Mouse (Mus musculus) limb, embryonic 14.5 days (tissue): ENCODE data around the gene Bsn. TPM values are rescaled to one million over a fixed set of nuclear protein-coding genes. Genes with fewer than 3 reads are reported as not detected.

Experiments used
- ATAC-seq: fragments of 200-750 bp; cut with Nextera tagmentation; 2 replicates; pipeline ENCODE4 v1.8.0; 2017; ENCODE audit warnings: low read depth, moderate number of reproducible peaks, moderate TSS enrichment; ENCODE audit not compliant: low FRiP score
- DNase-seq: peaks from one replicate; pipeline ENCODE4 v3.0.0-alpha.2; 2015; ENCODE audit warnings: low spot score
- H3K27ac ChIP-seq: fragments of 300-500 bp; sonication (generic); replicated peaks from 2 replicates; pipeline ENCODE4 v1.5.1; 2014; ENCODE audit warnings: low read depth, mild to moderate bottlenecking, low read length, moderate library complexity, mixed read lengths
- H3K27me3 ChIP-seq: fragments of 300-500 bp; sonication (generic); 2 replicates; pipeline ENCODE4 v1.6.1; 2014; ENCODE audit warnings: low read length, mixed read lengths; ENCODE audit not compliant: control insufficient read depth, insufficient read depth
- H3K36me3 ChIP-seq: fragments of 300-500 bp; sonication (generic); 2 replicates; pipeline ENCODE4 v1.6.1; 2014; ENCODE audit warnings: mild to moderate bottlenecking, low read length, moderate library complexity, mixed read lengths; ENCODE audit not compliant: control insufficient read depth, insufficient read depth
- H3K4me1 ChIP-seq: fragments of 300-500 bp; sonication (generic); 2 replicates; pipeline ENCODE4 v1.6.1; 2014; ENCODE audit warnings: antibody characterized with exemption, low read length, mixed read lengths; ENCODE audit not compliant: control insufficient read depth, insufficient read depth
- H3K4me2 ChIP-seq: fragments of 300-500 bp; sonication (generic); replicated peaks from 2 replicates; pipeline ENCODE4 v1.6.1; 2014; ENCODE audit warnings: low read depth, mild to moderate bottlenecking, low read length, moderate library complexity; ENCODE audit not compliant: severe bottlenecking
- H3K4me3 ChIP-seq: fragments of 300-500 bp; sonication (generic); replicated peaks from 2 replicates; pipeline ENCODE4 v1.5.1; 2014; ENCODE audit warnings: low read length
- H3K9ac ChIP-seq: fragments of 300-500 bp; sonication (generic); 2 replicates; pipeline ENCODE4 v1.6.1; 2014; ENCODE audit warnings: mild to moderate bottlenecking, low read depth, low read length, moderate library complexity; ENCODE audit not compliant: severe bottlenecking
- H3K9me3 ChIP-seq: fragments of 300-500 bp; sonication (generic); 2 replicates; pipeline ENCODE4 v1.6.1; 2016; ENCODE audit warnings: low read length; ENCODE audit not compliant: control insufficient read depth
- POLR2A ChIP-seq: fragments of 200-500 bp; IDR thresholded peaks from 2 replicates; pipeline ENCODE4 v1.8.0; 2012; ENCODE audit warnings: inconsistent platforms, mild to moderate bottlenecking, moderate library complexity, borderline replicate concordance; ENCODE audit not compliant: insufficient read depth, insufficient read length; ENCODE audit errors: extremely low read depth
- whole genome bisulfite sequencing: fragments of 180-500 bp; shearing (Covaris S2); extraction: QIAGEN DNeasy Blood & Tissue Kit; methylation state at CpG from one replicate; pipeline ENCODE4 v1.1.7; 2014; 5-methylcytosine and 5-hydroxymethylcytosine counted together
- microRNA-seq: library from miRNA; unstranded; fragments of <30 nt; microRNA quantifications from one replicate; pipeline ENCODE4, GENCODE M21; 2016
- polyA plus RNA-seq, 2 experiments: library from polyadenylated mRNA; depleted of rRNA in 1 of 2; stranded (reverse) in 1 of 2; unstranded in 1 of 2; fragments of >200 nt; fragmentation: Nextera tagmentation in 1 of 2; extraction: Ambion mirVana in 1 of 2; gene quantifications; 2 replicates each; pipeline versions ENCODE4 v1.2.1 to v1.2.3; 2012 to 2014

Gene Bsn
- polyA plus RNA-seq, 2 experiments = 0.73 to 1.1 TPM

DNA sequence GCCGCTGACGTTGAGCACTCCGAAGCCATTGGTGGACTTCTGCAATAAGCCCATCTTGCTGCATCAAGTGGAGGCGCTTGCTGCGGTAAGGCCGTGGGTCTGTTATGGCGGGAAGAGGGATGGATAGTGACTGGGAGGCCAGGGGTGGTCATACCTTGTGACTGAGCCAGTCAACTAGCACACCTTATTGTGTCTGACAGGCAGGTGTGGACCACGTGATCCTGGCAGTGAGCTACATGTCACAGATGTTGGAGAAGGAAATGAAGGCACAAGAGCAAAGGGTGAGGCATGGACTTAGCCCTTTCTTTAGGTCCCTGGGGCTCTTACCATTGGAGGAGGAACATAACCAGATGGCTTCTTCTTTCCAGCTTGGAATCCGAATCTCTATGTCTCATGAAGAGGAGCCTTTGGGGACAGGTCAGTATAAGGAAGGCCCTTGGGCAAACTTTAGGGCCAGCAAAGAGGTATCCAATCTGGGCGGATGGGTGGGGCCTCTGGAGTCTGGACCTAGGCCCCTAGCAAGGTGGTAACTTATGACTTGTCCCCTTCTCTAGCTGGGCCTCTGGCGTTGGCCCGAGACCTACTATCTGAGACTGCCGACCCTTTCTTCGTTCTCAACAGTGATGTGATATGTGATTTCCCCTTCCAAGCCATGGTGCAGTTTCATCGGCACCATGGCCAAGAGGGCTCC, 140.5 kb downstream of the Bsn start:
- ATAC-seq (no peak), DNase-seq (no peak)
- peak overlapping the region; percentile 83 for H3K4me3 ChIP-seq
- peak overlapping the region; percentile 75 for H3K4me2 ChIP-seq
- WGBS = 39% methylated on average over 15 of the region's 15 CpGs
- no peak for TF ChIP-seq POLR2A
- H3K9ac ChIP-seq = peak overlapping the region; percentile 87
- H3K36me3 ChIP-seq = peaks cover 65% of the 10 kb centered on the region
- peak overlapping the region; percentile 84 for H3K27ac ChIP-seq
- H3K4me1 ChIP-seq = peaks cover 10% of the 10 kb centered on the region; the same call in 1 of the 2 replicates
- no peaks in the 10 kb centered on the region for H3K9me3 ChIP-seq
- H3K27me3 ChIP-seq = no peaks in the 10 kb centered on the region

DNA sequence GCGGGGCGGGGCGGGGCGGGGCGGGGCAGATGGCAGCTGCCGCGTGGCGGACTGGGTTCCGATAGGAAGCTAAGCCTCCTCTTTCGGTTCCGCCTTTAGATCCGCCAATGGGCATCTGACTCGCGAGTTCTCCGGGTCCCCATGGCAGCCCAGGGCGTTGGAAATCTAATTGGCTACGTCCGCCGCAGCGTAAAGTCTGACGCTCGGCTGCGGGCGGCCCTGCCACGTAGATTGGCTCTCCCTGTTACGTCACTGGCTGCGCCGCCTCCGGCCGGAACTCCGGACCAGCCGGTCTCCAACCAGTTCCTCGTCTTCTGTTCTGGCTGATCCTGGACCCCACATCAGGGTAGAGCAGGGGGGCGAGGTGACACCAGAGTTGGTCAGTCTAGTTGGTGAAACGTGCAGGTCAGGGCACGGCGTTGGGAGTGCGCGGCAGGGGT, 141.1 kb downstream of the Bsn start, which contains the start of gene Gmppb:
Gmppb (plus strand) TSS at position 227 of the 440 bp plus-strand sequence.
- Histone ChIP-seq H3K9ac (peak within 1 kb of the TSS; percentile 87), H3K4me1 (peaks cover 10% of the 10 kb centered on the region; the same call in 1 of the 2 replicates), H3K4me3 (peak within 1 kb of the TSS; percentile 83), H3K4me2 (peak within 1 kb of the TSS; percentile 75), H3K36me3 (peaks cover 62% of the 10 kb centered on the region), H3K27me3 (no peaks in the 10 kb centered on the region), H3K9me3 (no peaks in the 10 kb centered on the region), H3K27ac (peak within 1 kb of the TSS; percentile 84)
- ATAC-seq = peak; percentile 95
- peak; percentile 97 for DNase-seq
- under 1% methylated on average over 34 of the region's 39 CpGs for WGBS
- 0 out of 2 replicates have a peak, but pooled peaks have one; percentile 32 for TF ChIP-seq POLR2A

- no peak for TF ChIP-seq POLR2A
- Histone ChIP-seq H3K9ac (peak overlapping the region; percentile 87), H3K4me2 (peak overlapping the region; percentile 75), H3K36me3 (peaks cover 63% of the 10 kb centered on the region), H3K27ac (peak overlapping the region; percentile 53), H3K9me3 (no peaks in the 10 kb centered on the region), H3K4me3 (peak overlapping the region; percentile 83), H3K4me1 (peaks cover 10% of the 10 kb centered on the region; the same call in 1 of the 2 replicates), H3K27me3 (no peaks in the 10 kb centered on the region)
- 0% methylated on average over 18 of the region's 19 CpGs for WGBS
- no peak for DNase-seq
- peak; percentile 2 for ATAC-seq
Observed at GRCm38 (mm10) chr9:108048566-108048955, 141.6 kb downstream of the Bsn start.

DNA sequence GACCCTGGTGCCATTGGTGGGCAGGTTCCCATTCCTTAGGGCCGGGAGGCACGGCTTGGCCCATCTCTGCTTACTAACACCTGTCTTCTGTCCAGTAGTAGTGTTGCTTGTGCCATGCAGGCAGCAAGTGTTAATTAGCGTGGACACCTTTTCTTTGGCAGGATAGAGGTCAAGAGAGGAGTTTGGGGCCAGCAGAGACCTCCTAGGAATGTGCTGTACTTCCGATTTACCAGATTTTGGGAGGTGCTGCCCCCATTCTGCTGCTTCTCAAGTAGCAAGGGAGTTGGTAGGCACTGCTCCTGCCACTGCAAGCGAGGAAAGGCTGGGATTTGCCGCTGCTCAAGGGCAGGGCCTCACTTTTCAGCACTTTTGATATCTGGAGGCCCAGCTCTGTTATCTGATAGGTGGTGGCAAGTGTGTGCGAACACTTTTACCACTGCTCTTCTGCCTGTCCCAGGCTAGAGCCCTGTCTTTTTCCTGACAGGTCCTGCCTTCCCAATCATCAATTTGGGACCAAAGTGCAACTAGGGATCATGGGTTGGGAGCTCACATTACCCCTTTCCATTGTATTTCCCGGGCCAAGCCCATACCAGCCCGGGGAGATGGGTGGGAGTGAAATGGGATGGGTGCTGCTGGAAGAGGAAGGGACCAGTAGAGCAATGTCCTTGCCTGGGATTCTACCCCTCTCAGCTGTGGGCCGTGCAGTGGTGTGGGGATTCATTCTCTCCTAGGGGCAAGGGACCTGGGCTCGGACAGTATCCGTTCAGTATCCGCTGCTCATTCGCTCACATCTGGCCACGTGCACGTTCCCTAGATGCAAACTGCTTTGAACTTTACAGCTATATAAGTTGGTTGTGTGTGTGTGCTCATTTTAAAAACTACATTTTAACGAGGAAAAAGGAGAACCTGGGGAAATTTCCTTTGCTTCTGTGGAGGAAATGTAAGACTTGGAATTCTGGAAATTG, 142.3 kb downstream of the Bsn start:
- no peak for TF ChIP-seq POLR2A
- Histone ChIP-seq H3K4me3 (peak overlapping the region; percentile 83), H3K4me1 (peaks cover 5% of the 10 kb centered on the region; the same call in 1 of the 2 replicates), H3K27me3 (no peaks in the 10 kb centered on the region), H3K27ac (peak overlapping the region; percentile 53), H3K4me2 (peak overlapping the region; percentile 75), H3K36me3 (peaks cover 69% of the 10 kb centered on the region), H3K9me3 (no peaks in the 10 kb centered on the region), H3K9ac (peak overlapping the region; percentile 87; the same call in 1 of the 2 replicates)
- DNase-seq = no peak
- 47% methylated on average over 17 of the region's 17 CpGs for WGBS
- ATAC-seq = no peak

DNA sequence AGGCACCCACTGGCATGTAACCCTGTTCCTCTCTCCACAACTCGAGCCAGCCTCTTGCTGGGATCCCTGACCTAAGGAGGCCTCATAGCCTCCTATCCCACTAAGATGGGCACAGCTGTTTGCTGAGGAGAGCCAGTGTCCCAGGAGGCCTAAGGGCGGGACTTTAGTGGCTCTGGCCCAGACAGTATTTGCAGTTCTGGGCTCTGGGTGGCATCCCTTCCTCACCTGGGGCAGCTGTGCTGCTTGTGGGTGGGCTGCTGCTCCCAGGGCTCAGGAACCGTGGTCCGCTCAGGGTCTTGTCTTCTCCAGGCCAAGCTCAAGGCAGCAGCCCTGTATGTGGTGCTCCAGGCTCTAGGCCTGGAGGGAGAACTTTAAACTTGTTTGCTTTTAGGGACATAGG, 143.6 kb downstream of the Bsn start:
- peaks cover 74% of the 10 kb centered on the region for H3K36me3 ChIP-seq
- DNase-seq (no peak), ATAC-seq (no peak)
- H3K4me3 ChIP-seq = no peak overlapping the region
- H3K9me3 ChIP-seq = no peaks in the 10 kb centered on the region
- H3K4me2 ChIP-seq = no peak overlapping the region
- H3K27me3 ChIP-seq = no peaks in the 10 kb centered on the region
- peaks cover 5% of the 10 kb centered on the region; the same call in 1 of the 2 replicates for H3K4me1 ChIP-seq
- TF ChIP-seq POLR2A = no peak
- WGBS = 86% methylated on average over 4 of the region's 4 CpGs
- no peak overlapping the region for H3K9ac ChIP-seq
- no peak overlapping the region for H3K27ac ChIP-seq

Small RNA genes lying within 50 kb of the gene (microRNA-seq; reads per million reads assigned to microRNA genes)
- gene Gm47303 = not detected
- gene Mir7088 = not detected

Other genes with a start within 250 kb of the Bsn start
- gene Traip, start 240.2 kb downstream of the Bsn start, polyA plus RNA-seq (2012; rRNA removed) = 10.5 and 14.3 TPM in 2 replicates
- 18.6 and 22.5 TPM in 2 replicates for gene Traip, start 240.2 kb downstream of the Bsn start, polyA plus RNA-seq (2014; fragmentation: Nextera tagmentation; extraction: Ambion mirVana)
- 28.2 and 33.6 TPM in 2 replicates for gene Uba7, start 214.9 kb downstream of the Bsn start, polyA plus RNA-seq (2012; rRNA removed)
- gene Uba7, start 214.9 kb downstream of the Bsn start, polyA plus RNA-seq (2014; fragmentation: Nextera tagmentation; extraction: Ambion mirVana) = 32.2 and 33.4 TPM in 2 replicates
- gene Gm20661, start 207.3 kb downstream of the Bsn start, polyA plus RNA-seq (2012; rRNA removed) = 16.7 and 19.6 TPM in 2 replicates
- 7.9 and 8.2 TPM in 2 replicates for gene Gm20661, start 207.3 kb downstream of the Bsn start, polyA plus RNA-seq (2014; fragmentation: Nextera tagmentation; extraction: Ambion mirVana)
- gene Inka1, start 204.5 kb downstream of the Bsn start, polyA plus RNA-seq (2012; rRNA removed) = 79.6 and 84.6 TPM in 2 replicates
- 112 and 118 TPM in 2 replicates for gene Inka1, start 204.5 kb downstream of the Bsn start, polyA plus RNA-seq (2014; fragmentation: Nextera tagmentation; extraction: Ambion mirVana)
- gene Cdhr4, start 197.9 kb downstream of the Bsn start, polyA plus RNA-seq (2012; rRNA removed) = 63.3 and 98.3 TPM in 2 replicates
- gene Cdhr4, start 197.9 kb downstream of the Bsn start, polyA plus RNA-seq (2014; fragmentation: Nextera tagmentation; extraction: Ambion mirVana) = 13.0 and 20.6 TPM in 2 replicates
- 6.8 and 12.4 TPM in 2 replicates for gene Gm20662, start 194.0 kb downstream of the Bsn start, polyA plus RNA-seq (2012; rRNA removed)
- gene Gm20662, start 194.0 kb downstream of the Bsn start, polyA plus RNA-seq (2014; fragmentation: Nextera tagmentation; extraction: Ambion mirVana) = 0.66 and 0.76 TPM in 2 replicates
- gene Ip6k1, start 187.9 kb downstream of the Bsn start, polyA plus RNA-seq (2012; rRNA removed) = 83.3 and 105 TPM in 2 replicates
- 34.6 and 40.4 TPM in 2 replicates for gene Ip6k1, start 187.9 kb downstream of the Bsn start, polyA plus RNA-seq (2014; fragmentation: Nextera tagmentation; extraction: Ambion mirVana)
- gene Gmppb, start 141.1 kb downstream of the Bsn start, polyA plus RNA-seq (2012; rRNA removed) = 30.4 and 32.1 TPM in 2 replicates
- gene Gmppb, start 141.1 kb downstream of the Bsn start, polyA plus RNA-seq (2014; fragmentation: Nextera tagmentation; extraction: Ambion mirVana) = 37.4 and 41.3 TPM in 2 replicates
- 5.0 and 6.8 TPM in 2 replicates for gene Amigo3, start 137.2 kb downstream of the Bsn start, polyA plus RNA-seq (2012; rRNA removed)
- gene Amigo3, start 137.2 kb downstream of the Bsn start, polyA plus RNA-seq (2014; fragmentation: Nextera tagmentation; extraction: Ambion mirVana) = 4.7 and 4.8 TPM in 2 replicates
- gene Mst1, start 109.9 kb downstream of the Bsn start, polyA plus RNA-seq (2012; rRNA removed) = 0.93 and 1.1 TPM in 2 replicates
- gene Mst1, start 109.9 kb downstream of the Bsn start, polyA plus RNA-seq (2014; fragmentation: Nextera tagmentation; extraction: Ambion mirVana) = 1.3 and 1.6 TPM in 2 replicates
- gene Rnf123, start 107.0 kb downstream of the Bsn start, polyA plus RNA-seq (2012; rRNA removed) = 67.9 and 89.0 TPM in 2 replicates
- 32.4 and 33.0 TPM in 2 replicates for gene Rnf123, start 107.0 kb downstream of the Bsn start, polyA plus RNA-seq (2014; fragmentation: Nextera tagmentation; extraction: Ambion mirVana)
- gene Apeh, start 95.8 kb downstream of the Bsn start, polyA plus RNA-seq (2012; rRNA removed) = 55.6 and 64.6 TPM in 2 replicates
- 38.6 and 41.3 TPM in 2 replicates for gene Apeh, start 95.8 kb downstream of the Bsn start, polyA plus RNA-seq (2014; fragmentation: Nextera tagmentation; extraction: Ambion mirVana)
- 49.7 and 57.4 TPM in 2 replicates for gene Dag1, start 73.6 kb upstream of the Bsn start, polyA plus RNA-seq (2012; rRNA removed)
- gene Dag1, start 73.6 kb upstream of the Bsn start, polyA plus RNA-seq (2014; fragmentation: Nextera tagmentation; extraction: Ambion mirVana) = 77.4 and 82.5 TPM in 2 replicates
- gene Nicn1, start 100.0 kb upstream of the Bsn start, polyA plus RNA-seq (2012; rRNA removed) = 37.5 and 61.3 TPM in 2 replicates
- gene Nicn1, start 100.0 kb upstream of the Bsn start, polyA plus RNA-seq (2014; fragmentation: Nextera tagmentation; extraction: Ambion mirVana) = 40.2 and 49.6 TPM in 2 replicates
- 28.2 and 29.7 TPM in 2 replicates for gene Amt, start 106.5 kb upstream of the Bsn start, polyA plus RNA-seq (2012; rRNA removed)
- 6.9 and 7.0 TPM in 2 replicates for gene Amt, start 106.5 kb upstream of the Bsn start, polyA plus RNA-seq (2014; fragmentation: Nextera tagmentation; extraction: Ambion mirVana)
- 214 and 240 TPM in 2 replicates for gene Rhoa, start 115.7 kb upstream of the Bsn start, polyA plus RNA-seq (2012; rRNA removed)
- 296 and 326 TPM in 2 replicates for gene Rhoa, start 115.7 kb upstream of the Bsn start, polyA plus RNA-seq (2014; fragmentation: Nextera tagmentation; extraction: Ambion mirVana)
- 36.8 and 41.4 TPM in 2 replicates for gene Tcta, start 115.8 kb upstream of the Bsn start, polyA plus RNA-seq (2012; rRNA removed)
- gene Tcta, start 115.8 kb upstream of the Bsn start, polyA plus RNA-seq (2014; fragmentation: Nextera tagmentation; extraction: Ambion mirVana) = 37.4 and 38.6 TPM in 2 replicates
- gene Gpx1, start 148.5 kb upstream of the Bsn start, polyA plus RNA-seq (2012; rRNA removed) = 476 and 533 TPM in 2 replicates
- 686 and 718 TPM in 2 replicates for gene Gpx1, start 148.5 kb upstream of the Bsn start, polyA plus RNA-seq (2014; fragmentation: Nextera tagmentation; extraction: Ambion mirVana)
- gene Usp4, start 157.5 kb upstream of the Bsn start, polyA plus RNA-seq (2012; rRNA removed) = 86.1 and 86.8 TPM in 2 replicates
- gene Usp4, start 157.5 kb upstream of the Bsn start, polyA plus RNA-seq (2014; fragmentation: Nextera tagmentation; extraction: Ambion mirVana) = 102 and 107 TPM in 2 replicates
- gene 1700102P08Rik, start 202.4 kb upstream of the Bsn start, polyA plus RNA-seq (2012; rRNA removed) = 1.0 TPM in 2 replicates
- 0.96 and 1.2 TPM in 2 replicates for gene 1700102P08Rik, start 202.4 kb upstream of the Bsn start, polyA plus RNA-seq (2014; fragmentation: Nextera tagmentation; extraction: Ambion mirVana)
- gene Ccdc36, start 238.1 kb upstream of the Bsn start, polyA plus RNA-seq (2012; rRNA removed) = 1.5 and 2.2 TPM in 2 replicates
- gene Ccdc36, start 238.1 kb upstream of the Bsn start, polyA plus RNA-seq (2014; fragmentation: Nextera tagmentation; extraction: Ambion mirVana) = 1.3 and 1.7 TPM in 2 replicates
- not detected in 2 replicates for gene BC048562, start 246.1 kb upstream of the Bsn start, polyA plus RNA-seq (2012; rRNA removed)
- gene BC048562, start 246.1 kb upstream of the Bsn start, polyA plus RNA-seq (2014; fragmentation: Nextera tagmentation; extraction: Ambion mirVana) = not detected in 2 replicates